Mouse (Mus musculus) thymus, postnatal 14 days (tissue): ENCODE measurements around the gene Slc29a2.

Experiments used
- DNase-seq: peaks from one replicate; pipeline ENCODE4 v3.0.0; 2021

Gene Slc29a2

DNA sequence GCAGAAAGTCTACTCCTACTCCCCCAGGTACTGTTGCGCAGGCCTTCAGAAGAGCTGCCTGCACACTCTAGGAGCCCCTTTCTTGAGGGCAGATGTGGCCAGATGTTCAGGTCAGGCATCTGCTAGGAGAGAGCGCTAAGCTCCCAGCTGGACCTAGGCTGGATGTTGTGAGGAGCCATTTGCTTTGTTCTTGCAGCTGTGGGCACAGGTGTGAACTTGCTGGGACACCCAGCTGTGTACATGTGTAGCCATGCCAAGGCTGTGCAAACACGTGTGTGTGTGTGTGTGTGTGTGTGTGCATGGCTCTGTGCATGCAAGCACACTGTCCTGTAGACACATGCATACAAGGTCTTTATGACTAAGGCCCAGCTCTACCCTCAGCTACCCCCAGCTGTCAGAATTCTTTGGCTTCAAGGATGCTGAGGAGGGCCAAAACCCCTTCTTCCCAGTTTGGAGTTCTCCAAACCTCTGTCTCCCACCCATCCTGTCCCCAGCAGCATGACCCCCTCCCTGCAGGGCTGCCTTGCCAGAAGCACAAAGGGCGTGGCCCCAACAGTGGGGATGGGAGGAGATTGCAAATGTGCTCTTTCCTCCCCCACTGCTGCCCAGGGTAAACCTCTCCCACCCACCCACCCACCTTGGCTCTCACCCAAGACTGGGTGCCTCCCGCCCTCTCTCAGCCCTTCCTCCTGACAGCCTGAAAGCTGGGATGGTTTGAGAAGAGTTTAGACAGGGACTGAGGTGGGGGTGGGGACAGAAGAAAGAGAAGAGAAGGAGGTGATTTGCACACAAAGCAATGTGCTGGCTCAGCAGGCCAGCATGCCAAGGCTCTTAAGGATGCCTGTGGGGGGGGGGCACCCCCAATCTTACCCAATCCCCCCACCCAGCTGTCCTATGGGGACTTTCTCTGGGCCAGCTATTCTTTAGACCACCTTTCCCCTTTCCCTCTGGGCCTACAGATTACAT, 37.0 kb downstream of the Slc29a2 start:
- no peak for DNase-seq

DNA sequence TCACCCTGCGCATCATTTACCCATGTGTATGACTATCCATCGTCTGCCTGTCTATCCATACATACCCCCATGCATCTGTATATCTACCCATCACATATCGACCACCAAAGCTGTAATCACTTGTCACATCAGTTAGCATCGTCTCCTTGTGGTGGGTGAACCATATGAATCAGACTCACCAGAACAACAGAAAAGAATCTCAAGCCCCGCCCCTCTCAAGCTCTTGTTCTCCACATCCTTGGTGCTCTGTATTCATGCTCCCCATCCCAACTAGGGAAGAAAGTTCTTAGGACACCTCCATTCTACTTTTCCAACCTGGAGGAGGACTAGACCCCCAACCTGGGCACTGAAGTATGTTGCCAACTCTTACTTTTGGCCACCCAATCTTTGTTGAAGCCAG, 38.4 kb downstream of the Slc29a2 start:
- no peak for DNase-seq

DNA sequence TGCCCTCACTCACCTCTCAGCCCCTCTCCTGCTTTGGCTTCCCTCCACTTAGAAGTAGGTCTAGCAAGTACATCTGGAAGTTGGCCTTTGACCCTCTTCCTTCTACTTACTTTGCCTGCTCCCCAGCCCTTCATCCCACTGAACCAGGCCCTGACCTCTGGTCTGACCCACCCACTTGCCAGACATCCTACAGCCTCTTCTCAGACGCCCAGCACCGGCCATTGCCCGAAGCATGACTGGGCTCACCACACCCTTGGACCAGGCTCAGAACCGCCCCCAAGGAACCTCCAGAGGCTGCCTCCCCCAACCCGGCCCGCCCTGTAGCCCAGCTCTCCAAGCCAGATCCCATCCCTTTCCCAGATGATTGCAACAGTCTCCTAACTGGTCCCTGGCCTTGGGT, 38.8 kb downstream of the Slc29a2 start:
- no peak for DNase-seq

DNA sequence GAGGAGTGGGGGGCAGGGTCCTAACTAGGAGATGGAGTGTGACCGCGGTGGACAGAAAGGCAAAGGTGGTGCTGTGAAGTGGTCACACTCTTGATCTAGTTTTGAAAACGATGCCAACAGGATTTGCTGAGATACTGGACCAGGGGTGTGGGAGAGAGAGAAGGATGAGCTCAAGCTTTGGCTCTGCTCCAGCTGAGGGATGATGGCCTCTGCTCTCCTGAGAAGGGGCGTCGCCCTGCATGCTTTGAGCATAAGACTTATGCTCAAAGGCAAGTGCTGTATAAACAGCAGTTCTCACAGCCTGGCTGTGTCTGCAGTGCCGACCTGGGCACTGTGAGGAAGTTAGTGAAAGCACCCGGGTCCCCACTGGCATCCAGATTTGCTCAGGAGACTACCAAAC, 41.4 kb downstream of the Slc29a2 start:
- no peak for DNase-seq

DNA sequence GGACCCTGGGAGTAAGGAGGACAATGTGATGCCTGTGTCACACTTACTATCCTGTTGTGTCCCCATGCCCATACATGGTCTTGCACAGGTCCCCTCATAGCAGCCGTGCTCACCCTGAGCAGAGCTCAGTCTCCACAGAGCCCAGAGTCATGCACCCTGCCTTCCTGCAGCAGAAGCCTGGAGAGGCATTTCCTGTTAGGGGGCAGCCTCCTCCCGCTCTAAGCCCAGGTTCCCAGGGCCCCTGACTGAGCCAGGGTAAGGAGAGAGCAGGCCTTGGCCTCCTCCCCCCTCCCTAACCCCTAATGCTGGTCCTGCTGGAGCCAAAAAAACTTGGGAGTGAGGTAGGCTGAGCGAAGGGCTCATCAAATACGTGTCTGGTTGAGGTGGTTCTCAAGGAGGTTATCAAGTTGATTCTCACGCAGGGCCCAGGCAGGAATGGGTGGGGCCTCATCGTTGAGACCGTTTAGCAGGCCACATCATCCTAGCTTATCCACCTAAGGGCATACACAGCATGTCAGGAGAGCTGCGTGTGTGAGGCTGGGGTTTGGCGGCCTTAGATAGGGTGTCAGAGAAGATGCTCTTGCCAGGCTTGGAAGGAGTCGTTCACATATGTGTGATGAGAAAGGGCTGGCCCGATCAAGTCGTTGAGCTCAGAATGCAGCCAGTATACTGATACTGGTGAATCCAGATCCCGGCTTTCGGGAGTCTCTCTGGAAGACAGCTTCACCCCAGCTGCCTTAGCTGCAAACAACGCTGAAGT, 43.6 kb downstream of the Slc29a2 start:
- DNase-seq: no peak

DNA sequence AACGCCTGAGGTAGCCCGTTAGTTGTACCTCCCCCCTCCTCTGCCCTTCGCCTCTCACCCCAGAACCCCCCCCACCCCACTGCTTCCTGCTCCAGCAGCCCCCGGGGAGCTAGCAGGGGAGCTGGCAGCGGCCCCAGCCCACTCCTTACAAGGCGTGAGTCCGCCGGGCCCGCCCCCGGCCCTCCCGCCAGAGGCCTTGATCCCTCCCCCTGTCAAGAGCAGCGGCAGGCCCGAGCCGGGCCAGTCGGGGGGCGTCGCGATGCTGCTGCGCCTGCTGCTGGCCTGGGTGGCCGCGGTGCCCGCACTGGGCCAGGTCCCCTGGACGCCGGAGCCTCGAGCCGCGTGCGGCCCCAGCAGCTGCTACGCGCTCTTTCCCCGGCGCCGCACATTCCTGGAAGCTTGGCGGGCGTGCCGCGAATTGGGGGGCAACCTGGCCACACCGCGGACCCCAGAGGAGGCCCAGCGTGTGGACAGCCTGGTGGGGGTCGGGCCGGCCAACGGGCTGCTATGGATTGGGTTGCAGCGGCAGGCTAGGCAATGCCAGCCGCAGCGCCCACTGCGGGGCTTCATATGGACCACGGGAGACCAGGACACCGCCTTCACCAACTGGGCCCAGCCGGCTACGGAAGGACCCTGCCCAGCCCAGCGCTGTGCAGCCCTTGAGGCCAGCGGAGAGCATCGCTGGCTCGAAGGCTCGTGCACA, 44.4 kb downstream of the Slc29a2 start, which contains the start of gene Cd248:
Cd248 (plus strand) TSS at position 212 of the 703 bp plus-strand sequence.
- no peak for DNase-seq

DNA sequence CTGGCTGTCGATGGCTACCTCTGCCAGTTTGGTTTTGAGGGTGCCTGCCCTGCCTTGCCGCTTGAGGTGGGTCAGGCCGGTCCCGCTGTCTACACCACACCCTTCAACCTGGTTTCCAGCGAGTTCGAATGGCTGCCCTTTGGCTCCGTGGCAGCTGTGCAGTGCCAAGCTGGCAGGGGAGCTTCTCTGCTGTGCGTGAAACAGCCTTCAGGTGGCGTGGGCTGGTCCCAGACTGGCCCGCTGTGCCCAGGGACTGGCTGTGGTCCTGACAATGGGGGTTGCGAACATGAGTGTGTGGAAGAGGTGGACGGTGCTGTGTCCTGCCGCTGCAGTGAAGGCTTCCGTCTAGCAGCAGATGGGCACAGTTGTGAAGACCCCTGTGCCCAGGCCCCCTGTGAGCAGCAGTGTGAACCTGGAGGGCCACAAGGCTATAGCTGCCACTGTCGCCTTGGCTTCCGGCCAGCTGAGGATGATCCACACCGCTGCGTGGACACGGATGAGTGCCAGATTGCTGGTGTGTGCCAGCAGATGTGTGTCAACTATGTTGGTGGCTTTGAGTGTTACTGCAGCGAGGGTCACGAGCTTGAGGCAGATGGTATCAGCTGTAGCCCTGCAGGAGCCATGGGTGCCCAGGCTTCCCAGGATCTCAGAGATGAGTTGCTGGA, 45.0 kb downstream of the Slc29a2 start:
- DNase-seq: no peak

DNA sequence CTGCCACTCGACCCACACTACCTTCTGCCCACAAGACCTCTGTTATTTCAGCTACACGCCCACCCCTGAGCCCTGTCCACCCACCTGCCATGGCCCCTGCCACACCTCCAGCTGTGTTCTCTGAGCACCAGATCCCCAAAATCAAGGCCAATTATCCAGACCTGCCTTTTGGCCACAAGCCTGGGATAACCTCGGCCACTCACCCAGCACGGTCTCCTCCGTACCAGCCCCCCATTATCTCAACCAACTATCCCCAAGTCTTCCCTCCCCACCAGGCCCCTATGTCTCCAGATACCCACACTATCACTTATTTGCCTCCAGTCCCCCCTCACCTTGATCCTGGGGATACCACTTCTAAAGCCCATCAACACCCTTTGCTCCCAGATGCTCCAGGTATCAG, 45.8 kb downstream of the Slc29a2 start:
- no peak for DNase-seq

DNA sequence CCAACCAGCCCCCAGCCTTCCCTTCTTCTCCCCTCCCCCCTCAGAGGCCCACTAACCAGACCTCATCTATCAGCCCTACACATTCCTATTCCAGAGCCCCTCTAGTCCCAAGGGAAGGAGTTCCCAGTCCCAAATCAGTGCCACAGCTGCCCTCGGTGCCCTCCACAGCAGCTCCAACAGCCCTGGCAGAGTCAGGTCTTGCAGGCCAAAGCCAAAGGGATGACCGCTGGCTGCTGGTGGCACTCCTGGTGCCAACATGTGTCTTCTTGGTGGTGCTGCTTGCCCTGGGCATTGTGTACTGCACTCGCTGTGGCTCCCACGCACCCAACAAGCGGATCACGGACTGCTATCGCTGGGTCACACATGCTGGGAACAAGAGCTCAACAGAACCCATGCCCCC, 46.3 kb downstream of the Slc29a2 start:
- DNase-seq: no peak

DNA sequence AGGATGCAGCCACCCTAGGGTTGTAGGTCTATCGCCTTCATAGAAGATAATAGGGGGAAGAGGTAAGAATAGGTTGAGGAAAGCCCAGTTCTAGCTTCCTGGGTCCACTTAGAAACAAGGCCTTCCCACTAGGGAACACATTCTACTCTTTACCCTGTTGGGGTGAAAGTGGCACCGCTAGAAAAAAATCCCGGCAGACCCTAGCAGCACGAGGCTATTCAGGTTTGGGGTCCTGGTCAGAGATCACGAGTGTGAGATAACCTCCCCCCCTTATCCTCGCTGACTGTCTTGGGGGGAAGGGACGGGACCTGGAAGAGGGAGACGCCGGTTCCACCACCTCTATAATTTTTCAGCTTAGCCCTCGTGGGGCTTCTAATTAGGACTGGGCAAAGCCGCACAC, 47.4 kb downstream of the Slc29a2 start:
- no peak for DNase-seq

DNA sequence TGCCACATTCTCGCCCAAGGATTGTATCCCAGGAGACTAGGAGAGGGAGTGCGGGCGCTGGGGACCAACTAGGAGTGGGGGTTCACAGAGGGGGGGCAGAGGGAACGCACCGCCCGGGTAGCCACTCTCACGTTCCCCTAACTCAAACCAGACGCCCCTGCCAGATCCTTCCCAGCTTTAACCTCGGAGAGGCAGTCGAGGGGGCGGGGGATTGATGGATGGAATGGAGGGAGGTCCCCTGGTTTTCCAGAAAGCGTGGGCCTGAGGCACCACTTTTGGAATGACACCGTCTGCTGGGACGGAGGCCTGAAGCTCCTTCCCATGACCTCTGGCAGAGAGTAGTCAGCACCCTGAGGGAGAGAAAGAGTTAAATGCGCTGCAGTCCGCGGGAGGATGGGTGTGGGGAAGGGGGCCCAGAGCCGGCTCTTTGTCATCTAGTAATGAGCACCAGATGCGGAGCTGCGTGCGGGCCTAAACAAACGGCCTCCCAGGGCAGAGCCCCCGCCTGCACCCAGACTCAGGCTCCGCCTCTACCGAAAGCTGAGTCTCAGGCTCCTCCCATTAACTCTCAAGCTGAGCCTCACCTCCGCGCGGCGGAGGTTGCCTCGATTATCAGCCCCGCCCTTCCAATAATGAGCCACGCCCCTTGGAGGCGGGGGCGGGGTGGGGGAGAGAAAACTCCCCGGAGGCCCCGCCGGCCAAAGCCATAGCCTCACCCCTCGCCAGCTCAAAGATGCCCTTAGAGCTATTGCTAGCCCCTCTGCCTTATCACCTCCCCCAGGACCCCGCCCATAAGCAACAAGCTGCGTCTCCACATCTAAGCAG, 48.1 kb downstream of the Slc29a2 start:
- no peak for DNase-seq

DNA sequence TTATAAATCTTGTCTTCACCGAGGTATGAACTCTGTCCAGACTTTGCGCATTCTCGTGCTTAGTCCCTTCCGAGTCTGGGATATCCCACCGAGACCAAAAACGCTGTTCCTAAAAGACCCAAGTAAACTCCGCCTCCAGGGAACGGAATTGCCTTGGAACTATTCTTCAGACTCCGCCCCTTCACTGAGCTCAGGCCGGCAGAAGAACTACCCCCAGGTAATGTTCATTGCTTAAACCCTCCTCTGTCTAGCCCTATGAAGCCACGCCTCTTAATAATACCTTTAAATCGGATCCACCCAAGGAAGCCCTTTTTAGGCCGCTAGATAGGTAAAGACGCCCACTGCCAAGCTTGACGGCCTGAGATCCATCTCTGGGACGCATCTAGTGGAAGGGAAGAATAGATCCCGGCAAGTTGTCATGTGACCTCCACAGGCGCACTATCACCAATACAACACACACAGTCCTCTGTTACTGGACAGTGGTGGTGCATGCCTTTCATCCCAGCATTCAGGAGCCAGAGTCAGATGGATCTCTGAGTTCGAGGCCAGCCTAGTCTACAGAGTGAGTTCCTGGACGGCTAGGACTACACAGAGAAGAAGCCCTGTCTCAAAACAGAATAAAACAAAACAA, 48.8 kb downstream of the Slc29a2 start:
- DNase-seq: no peak

DNA sequence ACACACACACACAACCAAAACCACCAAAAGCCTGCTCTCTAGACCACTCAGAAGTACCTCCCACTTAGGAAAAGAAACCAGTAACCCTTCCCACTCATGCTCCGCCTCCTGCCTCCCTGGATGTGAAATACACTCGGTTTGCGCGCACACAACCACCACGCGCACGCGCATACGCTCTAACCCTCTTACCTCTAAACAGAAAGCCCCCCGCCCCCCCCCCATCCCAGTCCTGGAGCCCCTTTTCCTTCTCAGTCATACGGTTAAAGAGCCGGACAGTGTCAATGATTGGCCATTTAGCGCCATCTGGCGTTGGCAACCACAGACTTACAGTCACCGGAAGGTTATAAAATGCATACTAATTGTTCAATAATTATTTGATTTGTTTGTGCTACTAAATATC, 49.4 kb downstream of the Slc29a2 start:
- DNase-seq: peak; percentile 32

DNA sequence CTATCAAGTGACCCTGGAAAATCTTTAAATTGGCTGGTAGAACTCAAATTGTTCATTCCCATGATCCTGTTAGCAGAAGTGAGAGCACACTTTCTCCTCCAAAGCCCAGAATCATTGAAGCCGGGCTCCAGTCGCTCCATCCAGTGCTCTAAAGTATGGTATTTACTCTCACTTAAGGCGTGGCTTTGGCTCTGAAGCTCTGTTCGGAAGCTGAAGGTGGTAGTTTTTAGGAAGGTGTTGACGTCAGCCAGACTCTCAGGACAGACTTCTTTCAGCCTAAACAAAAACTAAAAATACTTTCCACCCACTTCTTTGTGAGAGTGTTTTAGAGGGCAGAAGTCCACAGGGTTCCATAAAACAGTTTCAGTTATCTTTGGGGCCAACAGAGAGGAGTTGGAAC, 49.9 kb downstream of the Slc29a2 start:
- no peak for DNase-seq

DNA sequence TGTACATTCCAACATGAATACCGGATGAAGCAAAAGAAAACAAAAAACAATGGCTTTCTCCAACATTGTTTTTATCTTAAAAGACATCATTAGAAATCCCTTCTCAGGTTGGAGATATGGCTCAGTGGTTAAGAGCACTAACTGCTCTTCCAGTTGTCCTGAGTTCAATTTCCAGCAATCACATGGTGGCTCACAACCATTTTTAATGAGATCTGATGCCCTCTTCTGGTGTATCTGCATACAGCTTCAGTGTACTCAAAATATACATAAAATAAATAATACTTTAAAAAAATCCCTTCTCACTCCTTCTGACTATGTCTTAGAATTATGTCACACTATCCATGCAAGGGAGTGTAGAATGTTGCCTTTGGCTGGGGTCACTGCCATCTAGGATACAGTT, 55.6 kb downstream of the Slc29a2 start:
- no peak for DNase-seq
